Mouse (Mus musculus): ENCODE results near the gene Sh3bp5. TPM values are rescaled to one million over a fixed set of nuclear protein-coding genes. Genes with fewer than 3 reads are reported as not detected.

The Sh3bp5 gene
- polyA plus RNA-seq, 1 experiment from 2014 or later: 29.7 TPM

DNA sequence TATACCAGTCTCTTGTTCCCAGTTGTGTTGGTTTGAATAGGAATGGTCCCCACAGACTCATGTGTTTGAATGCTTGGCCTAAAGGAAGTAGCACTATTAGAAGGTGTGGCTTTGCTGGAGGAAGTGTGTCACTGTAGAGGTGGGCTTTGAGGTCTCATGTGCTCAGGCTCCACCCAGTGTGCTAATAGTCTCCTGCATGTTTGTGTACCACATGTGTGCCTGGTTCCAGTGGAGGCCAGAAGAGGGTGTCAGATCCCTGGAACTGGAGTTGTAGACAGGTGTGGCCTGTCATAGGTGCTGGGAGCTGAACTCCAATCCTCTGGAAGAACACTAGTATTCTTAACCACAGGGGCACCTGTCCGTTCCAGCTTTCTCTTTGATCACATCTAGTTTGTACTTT, 108.7 kb downstream of the Sh3bp5 start:
- H3K4me1 ChIP-seq (ENCODE audit: insufficient read depth): peaks cover 11% of the 10 kb centered on the region
- no peak overlapping the region for H3K4me2 ChIP-seq (ENCODE audit: low read depth, low read length)
- H3K9ac ChIP-seq (replicated peaks): no peak overlapping the region
- TF ChIP-seq EP300 (IDR thresholded peaks at IDR 0.05; ENCODE audit: low read depth): no peak
- no peak for TF ChIP-seq CTCF (IDR thresholded peaks at IDR 0.05; ENCODE audit: low read depth)
- no peaks in the 10 kb centered on the region for H3K36me3 ChIP-seq (replicated peaks; ENCODE audit: insufficient read depth, low read length)
- DNase-seq (peak; percentile 12), ATAC-seq (no peak)
- WGBS (ENCODE audit: insufficient replicate concordance): 87% methylated on average over 1 of the region's 1 CpGs
- no peaks in the 10 kb centered on the region for H3K9me3 ChIP-seq (ENCODE audit: low read length)
- no peak overlapping the region for H3K4me3 ChIP-seq (ENCODE audit: low read depth, low read length)
- H3K27ac ChIP-seq (ENCODE audit: low read depth): no peak overlapping the region
- H3K27me3 ChIP-seq (ENCODE audit: insufficient read depth, low read length): no peaks in the 10 kb centered on the region

DNA sequence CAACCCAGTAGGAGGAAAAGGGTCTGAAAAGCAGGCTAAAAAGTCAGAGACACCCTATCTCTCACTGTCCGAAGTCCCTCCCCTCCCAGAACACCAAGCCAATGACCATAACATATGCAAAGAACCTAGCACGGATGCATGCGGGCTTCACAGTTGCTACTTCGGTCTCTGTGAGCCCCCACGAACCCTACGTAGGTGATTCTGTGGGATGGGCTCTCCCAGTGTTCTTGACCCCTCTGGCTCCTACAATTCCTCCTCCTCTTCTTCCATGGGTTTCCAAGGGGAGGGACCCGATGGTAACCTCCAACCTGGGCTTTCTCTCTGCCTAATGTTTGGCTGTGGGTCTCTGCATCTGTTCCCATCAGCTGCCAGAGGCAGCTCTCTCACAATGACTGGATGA, 109.1 kb downstream of the Sh3bp5 start:
- peaks cover 11% of the 10 kb centered on the region for H3K4me1 ChIP-seq (ENCODE audit: insufficient read depth)
- no peak overlapping the region for H3K4me3 ChIP-seq (ENCODE audit: low read depth, low read length)
- no peak overlapping the region for H3K27ac ChIP-seq (ENCODE audit: low read depth)
- TF ChIP-seq CTCF (IDR thresholded peaks at IDR 0.05; ENCODE audit: low read depth) (no peak), EP300 (IDR thresholded peaks at IDR 0.05; ENCODE audit: low read depth) (no peak)
- peak; percentile 7 for DNase-seq
- 77% methylated on average over 7 of the region's 7 CpGs for WGBS (ENCODE audit: insufficient replicate concordance)
- ATAC-seq: no peak
- no peak overlapping the region for H3K9ac ChIP-seq (replicated peaks)
- no peaks in the 10 kb centered on the region for H3K27me3 ChIP-seq (ENCODE audit: insufficient read depth, low read length)
- H3K4me2 ChIP-seq (ENCODE audit: low read depth, low read length): no peak overlapping the region
- no peaks in the 10 kb centered on the region for H3K36me3 ChIP-seq (replicated peaks; ENCODE audit: insufficient read depth, low read length)
- H3K9me3 ChIP-seq (ENCODE audit: low read length): no peaks in the 10 kb centered on the region

DNA sequence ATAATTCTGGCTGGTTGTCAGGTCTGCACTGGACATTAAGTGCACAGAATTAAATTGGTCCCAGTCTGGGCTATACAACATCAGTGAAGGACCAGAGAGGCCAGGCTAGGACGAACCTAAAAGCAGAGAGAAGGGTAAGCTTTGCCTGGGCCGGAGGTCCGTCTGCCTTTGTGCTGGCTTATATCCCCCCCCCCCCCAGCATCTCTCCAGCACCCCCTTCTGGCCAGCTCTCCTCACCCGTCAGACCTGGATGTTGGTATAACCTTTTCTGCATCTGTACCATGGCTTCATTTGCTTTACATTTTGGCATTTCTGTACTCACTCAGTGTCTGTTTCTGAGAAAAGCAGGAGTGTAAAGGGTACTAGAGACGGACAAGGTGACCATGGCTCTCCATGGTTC, 110.3 kb downstream of the Sh3bp5 start:
- H3K27ac ChIP-seq (ENCODE audit: low read depth): no peak overlapping the region
- H3K4me2 ChIP-seq (ENCODE audit: low read depth, low read length): no peak overlapping the region
- H3K27me3 ChIP-seq (ENCODE audit: insufficient read depth, low read length): no peaks in the 10 kb centered on the region
- no peak overlapping the region for H3K4me3 ChIP-seq (ENCODE audit: low read depth, low read length)
- no peak for TF ChIP-seq EP300 (IDR thresholded peaks at IDR 0.05; ENCODE audit: low read depth)
- peak; percentile 59 for TF ChIP-seq CTCF (IDR thresholded peaks at IDR 0.05; ENCODE audit: low read depth)
- no peaks in the 10 kb centered on the region for H3K36me3 ChIP-seq (replicated peaks; ENCODE audit: insufficient read depth, low read length)
- H3K9me3 ChIP-seq (ENCODE audit: low read length): no peaks in the 10 kb centered on the region
- ATAC-seq (no peak), DNase-seq (peak; percentile 22)
- no peak overlapping the region for H3K9ac ChIP-seq (replicated peaks)
- peaks cover 11% of the 10 kb centered on the region for H3K4me1 ChIP-seq (ENCODE audit: insufficient read depth)
- WGBS (ENCODE audit: insufficient replicate concordance): 32% methylated on average over 5 of the region's 5 CpGs

DNA sequence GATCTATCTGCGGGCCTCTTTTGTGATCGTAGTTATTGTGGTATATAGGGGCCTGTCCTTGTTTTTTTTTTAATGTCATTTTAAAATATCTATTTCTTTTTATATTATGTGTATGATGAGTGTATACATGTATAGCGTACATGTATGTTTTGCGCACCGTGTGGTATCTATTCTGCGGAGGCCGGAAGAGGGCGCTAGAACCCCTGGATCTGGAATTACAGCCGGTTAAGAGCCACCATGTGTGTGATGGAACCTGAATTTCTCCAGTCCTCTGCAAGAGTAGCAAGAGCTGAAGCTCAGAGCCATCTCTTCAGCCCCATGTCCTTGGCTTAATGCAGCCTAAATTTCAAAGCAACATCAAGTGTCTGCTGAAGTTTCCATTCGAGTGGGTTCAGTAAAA, 111.0 kb downstream of the Sh3bp5 start:
- H3K4me2 ChIP-seq (ENCODE audit: low read depth, low read length): peak overlapping the region; percentile 81
- H3K27me3 ChIP-seq (ENCODE audit: insufficient read depth, low read length): no peaks in the 10 kb centered on the region
- peaks cover 11% of the 10 kb centered on the region for H3K4me1 ChIP-seq (ENCODE audit: insufficient read depth)
- H3K9ac ChIP-seq (replicated peaks): no peak overlapping the region
- H3K36me3 ChIP-seq (replicated peaks; ENCODE audit: insufficient read depth, low read length): no peaks in the 10 kb centered on the region
- H3K4me3 ChIP-seq (ENCODE audit: low read depth, low read length): no peak overlapping the region
- TF ChIP-seq CTCF (IDR thresholded peaks at IDR 0.05; ENCODE audit: low read depth) (peak; percentile 58), EP300 (IDR thresholded peaks at IDR 0.05; ENCODE audit: low read depth) (no peak)
- 63% methylated on average over 10 of the region's 10 CpGs for WGBS (ENCODE audit: insufficient replicate concordance)
- ATAC-seq (no peak), DNase-seq (peak; percentile 46)
- no peaks in the 10 kb centered on the region for H3K9me3 ChIP-seq (ENCODE audit: low read length)
- peak overlapping the region; percentile 79 for H3K27ac ChIP-seq (ENCODE audit: low read depth)

DNA sequence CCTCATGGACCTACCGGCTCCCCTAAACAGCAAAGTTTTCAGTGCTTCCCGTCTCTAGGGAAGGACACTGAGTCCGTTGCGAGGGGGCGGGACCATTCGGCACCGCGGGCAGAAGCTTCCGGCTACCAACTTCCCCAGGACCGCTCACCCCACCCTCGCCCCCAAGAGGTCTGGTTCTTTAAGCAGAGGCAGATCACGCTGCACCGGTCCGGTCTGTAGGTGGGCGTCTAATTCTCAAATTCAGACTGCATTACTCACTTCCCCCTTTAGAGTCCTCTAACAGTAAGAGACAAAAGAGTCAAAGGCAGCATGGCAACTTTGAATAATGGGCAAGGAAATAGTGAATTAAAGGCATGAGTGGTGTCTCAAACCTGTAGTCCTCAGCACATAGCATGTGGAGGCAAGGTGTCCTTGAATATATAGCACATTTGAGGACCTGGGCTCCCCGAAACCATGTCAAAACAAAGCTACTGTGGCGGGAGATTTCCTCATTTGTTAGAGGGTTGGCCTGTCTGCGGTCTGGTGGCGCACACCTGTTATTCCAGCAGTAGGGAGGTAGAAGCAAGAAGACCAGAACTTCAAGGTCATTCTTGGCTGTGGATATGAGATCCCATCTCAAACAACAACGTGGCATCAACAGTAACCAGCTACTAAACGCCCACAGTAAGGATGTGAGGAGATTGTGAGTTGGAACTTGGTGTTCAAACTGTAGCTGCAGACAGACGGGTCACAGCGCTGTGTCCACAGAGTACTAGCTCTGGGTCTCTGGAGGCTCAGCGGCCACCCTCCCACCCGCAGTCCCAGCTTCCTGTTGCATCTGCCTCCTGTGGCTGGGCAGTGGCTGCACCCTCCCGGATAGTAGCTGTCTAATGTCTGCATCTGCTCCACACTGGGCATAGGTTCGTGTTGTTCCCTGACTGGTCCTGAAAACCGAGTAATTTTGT, 111.8 kb downstream of the Sh3bp5 start, which contains the start of gene Dnah1:
TSS of gene Dnah1 (minus strand) at position 48 of the 944 bp plus-strand sequence.
- Histone ChIP-seq H3K9me3 (ENCODE audit: low read length) (no peaks in the 10 kb centered on the region), H3K36me3 (replicated peaks; ENCODE audit: insufficient read depth, low read length) (no peaks in the 10 kb centered on the region), H3K4me3 (ENCODE audit: low read depth, low read length) (peak within 1 kb of the TSS; percentile 40), H3K4me2 (ENCODE audit: low read depth, low read length) (peak within 1 kb of the TSS; percentile 81), H3K9ac (replicated peaks) (peak within 1 kb of the TSS; percentile 45), H3K27ac (ENCODE audit: low read depth) (peak within 1 kb of the TSS; percentile 79), H3K4me1 (ENCODE audit: insufficient read depth) (peaks cover 11% of the 10 kb centered on the region), H3K27me3 (ENCODE audit: insufficient read depth, low read length) (no peaks in the 10 kb centered on the region)
- peak; percentile 70 for ATAC-seq
- DNase-seq: peak; percentile 75
- TF ChIP-seq CTCF (IDR thresholded peaks at IDR 0.05; ENCODE audit: low read depth) (peak; percentile 19; the same call in 1 of the 2 replicates), EP300 (IDR thresholded peaks at IDR 0.05; ENCODE audit: low read depth) (no peak)
- 13% methylated on average over 28 of the region's 28 CpGs for WGBS (ENCODE audit: insufficient replicate concordance)

DNA sequence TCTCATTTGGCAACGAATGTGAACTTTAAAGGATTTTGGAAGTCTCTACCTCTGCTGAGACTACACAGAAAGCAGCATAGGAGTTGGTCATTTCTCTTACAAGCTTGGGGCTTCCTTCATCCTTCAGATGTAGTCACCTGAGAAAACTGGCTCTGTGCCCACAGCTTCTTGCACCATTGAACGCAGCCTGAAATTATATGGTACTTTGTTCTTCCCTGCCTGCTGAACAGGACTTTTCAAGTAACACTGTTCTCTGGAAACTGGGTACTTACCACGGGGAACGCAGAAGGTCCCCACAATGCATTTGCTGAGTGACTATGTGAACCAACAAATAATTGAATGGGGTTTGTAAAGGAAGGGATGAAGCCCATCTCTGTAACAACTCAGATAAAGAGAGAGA, 112.7 kb downstream of the Sh3bp5 start:
- Histone ChIP-seq H3K9me3 (ENCODE audit: low read length) (no peaks in the 10 kb centered on the region), H3K4me3 (ENCODE audit: low read depth, low read length) (peak overlapping the region; percentile 40), H3K4me1 (ENCODE audit: insufficient read depth) (peaks cover 11% of the 10 kb centered on the region), H3K9ac (replicated peaks) (peak overlapping the region; percentile 45; the same call in 1 of the 2 replicates), H3K27ac (ENCODE audit: low read depth) (peak overlapping the region; percentile 79; the same call in 1 of the 2 replicates), H3K27me3 (ENCODE audit: insufficient read depth, low read length) (no peaks in the 10 kb centered on the region), H3K36me3 (replicated peaks; ENCODE audit: insufficient read depth, low read length) (no peaks in the 10 kb centered on the region), H3K4me2 (ENCODE audit: low read depth, low read length) (peak overlapping the region; percentile 81)
- no peak for TF ChIP-seq EP300 (IDR thresholded peaks at IDR 0.05; ENCODE audit: low read depth)
- TF ChIP-seq CTCF (IDR thresholded peaks at IDR 0.05; ENCODE audit: low read depth): no peak
- no peak for ATAC-seq
- 71% methylated on average over 4 of the region's 4 CpGs for WGBS (ENCODE audit: insufficient replicate concordance)
- peak; percentile 13 for DNase-seq

Data from liver, postnatal 0 days (tissue).